Mouse (Mus musculus) heart, postnatal 10 days (tissue): ENCODE results near the gene Rap1a. TPM values are rescaled to one million over a fixed set of nuclear protein-coding genes. Genes with fewer than 3 reads are reported as not detected.

Experiments
- DNase-seq, 2 experiments: peaks; one replicate each; pipeline ENCODE4 v3.0.0; 2021
- intact Hi-C: fragments of 180-260 bp; cut with DNase I; formaldehyde crosslinking; loops from one replicate; pipeline ENCODE4 v1.15.1; 2025
- total RNA-seq, 2 experiments: library from RNA; stranded (reverse); gene quantifications; 2 replicates each; pipeline ENCODE4 v1.2.3; 2021

Gene Rap1a
- total RNA-seq: 100 to 1,000 TPM; 127 to 130 TPM

DNA sequence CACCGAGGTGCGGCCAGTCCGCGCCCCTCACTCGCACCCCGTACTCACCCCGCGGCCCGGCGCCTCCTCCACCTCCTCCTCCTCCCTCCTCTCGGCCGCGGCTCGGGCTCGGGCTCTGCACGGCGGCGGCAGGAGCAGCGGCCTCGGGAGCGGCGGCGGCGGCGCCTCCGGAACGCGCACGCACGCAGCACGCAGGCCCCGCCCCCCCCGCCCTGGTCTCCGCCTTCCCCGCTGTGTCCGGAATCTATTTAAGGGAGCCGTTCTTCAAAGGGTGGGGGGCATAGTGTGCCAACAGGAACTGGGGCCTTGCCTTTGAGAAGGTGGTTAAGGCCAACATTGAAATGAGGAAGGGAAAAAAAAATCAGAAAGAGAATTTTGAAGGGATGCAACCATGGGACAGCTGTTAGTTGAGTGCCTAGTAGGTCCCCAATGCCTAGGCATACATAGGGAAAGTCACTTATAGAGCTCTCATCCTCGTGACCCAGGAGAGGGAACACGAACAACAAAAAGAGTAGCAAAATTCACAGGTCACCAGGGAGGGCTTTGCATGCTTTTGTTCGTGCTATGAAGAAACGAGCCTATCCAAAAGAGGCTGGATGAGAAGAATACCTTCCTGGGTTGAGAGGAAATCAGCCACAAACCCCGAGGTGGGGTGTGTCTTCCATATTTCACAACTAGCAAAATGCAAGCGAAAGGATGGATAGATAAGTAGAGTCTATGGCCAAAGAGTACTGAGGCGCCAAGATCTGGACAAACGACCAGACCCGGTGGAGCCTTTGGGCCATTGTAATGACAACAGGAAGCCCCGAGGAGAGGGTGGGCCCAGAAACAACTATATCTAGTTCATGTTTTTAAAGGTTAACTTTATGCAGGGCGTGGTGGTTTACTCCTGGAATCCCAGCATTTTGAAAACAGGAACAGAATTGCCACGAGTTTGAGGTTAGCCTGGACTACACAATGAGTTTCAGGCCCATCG, at the start of gene Rap1a:
Gene Rap1a, minus strand, starts transcription at position 146 of the 976 bp plus-strand sequence.
- intact Hi-C loops: loop anchor here (2.0 kb wide), 2 partner anchors 23 to 93 kb away; no protein-coding TSS in a partner anchor
- DNase-seq: peak; percentile 81 to 82

DNA sequence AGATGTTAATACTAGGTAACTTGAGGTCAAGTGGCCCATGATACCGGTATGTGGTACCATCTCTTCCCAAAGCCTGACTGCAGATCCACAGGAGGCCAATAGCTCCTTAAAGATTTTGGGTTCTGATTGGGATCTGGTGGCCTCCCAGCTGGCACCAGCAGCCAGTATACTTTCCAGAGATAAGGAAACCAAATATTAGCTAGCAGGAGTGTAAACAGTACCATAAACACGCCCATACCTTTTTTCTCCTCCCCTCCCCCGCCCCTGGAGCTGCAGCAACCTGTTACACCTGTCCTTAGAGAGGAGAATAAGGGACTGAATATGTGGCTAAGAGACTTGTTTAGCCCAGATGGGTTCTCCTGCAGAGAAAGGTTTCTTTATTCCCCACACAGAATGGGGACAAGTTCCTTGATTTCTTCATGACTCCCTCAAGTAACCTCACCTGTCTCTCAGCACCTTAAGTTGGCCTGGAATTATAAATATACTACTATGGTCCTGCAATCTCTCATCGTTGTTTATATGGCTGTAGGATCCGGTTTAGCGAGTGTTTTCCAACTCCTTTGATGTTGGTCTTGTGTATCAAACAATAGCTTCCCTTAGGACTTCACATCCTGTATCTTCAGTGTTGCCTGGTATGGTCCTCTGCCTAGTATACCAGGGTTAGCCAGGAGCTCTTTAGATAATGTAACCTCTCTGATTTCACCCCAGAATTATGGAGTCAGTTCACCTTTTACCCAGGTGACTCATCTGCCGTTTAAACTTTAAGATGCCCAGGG, 45.3 kb upstream of the Rap1a start:
- intact Hi-C loops: no loop called here
- DNase-seq: no peak

DNA sequence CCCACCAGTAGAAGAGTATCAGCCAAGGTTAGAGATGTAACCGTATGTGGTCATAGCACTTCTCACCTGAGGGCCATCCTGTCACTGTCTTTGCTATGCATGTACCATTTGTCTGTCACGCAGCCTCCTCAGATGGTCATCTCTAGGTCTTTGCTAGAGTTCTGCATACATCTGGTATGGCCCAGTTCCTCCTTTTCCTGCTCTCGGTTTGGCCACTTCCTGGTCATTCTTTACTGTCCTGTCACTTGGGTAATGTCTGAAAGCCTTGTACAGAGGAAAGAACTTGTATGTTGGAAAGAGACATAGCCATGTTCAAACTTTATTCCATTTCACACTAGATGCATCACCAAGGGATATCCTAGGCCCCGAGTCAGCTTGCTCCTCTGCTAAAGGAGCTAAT, 38.7 kb upstream of the Rap1a start:
- DNase-seq: no peak
- intact Hi-C loops: no loop called here

DNA sequence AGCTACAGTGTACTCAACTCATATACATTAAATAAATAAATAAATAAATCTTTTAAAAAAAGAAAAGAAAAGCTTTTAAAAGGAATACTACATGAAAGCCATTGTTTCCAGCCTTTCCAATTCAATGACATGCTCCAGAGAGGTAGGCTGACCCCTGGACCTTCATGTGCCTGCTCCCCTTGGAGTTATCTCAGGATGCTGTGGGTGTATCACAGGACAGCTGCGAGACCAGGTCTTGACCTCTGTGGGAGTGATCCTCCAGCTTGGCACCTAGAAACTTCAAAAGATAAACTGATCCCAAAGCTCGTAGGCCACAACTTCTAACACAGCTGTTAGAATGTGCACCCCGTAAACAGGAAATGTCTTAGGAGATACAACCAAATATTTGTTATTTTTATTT, 37.5 kb upstream of the Rap1a start:
- intact Hi-C loops: no loop called here
- no peak for DNase-seq

DNA sequence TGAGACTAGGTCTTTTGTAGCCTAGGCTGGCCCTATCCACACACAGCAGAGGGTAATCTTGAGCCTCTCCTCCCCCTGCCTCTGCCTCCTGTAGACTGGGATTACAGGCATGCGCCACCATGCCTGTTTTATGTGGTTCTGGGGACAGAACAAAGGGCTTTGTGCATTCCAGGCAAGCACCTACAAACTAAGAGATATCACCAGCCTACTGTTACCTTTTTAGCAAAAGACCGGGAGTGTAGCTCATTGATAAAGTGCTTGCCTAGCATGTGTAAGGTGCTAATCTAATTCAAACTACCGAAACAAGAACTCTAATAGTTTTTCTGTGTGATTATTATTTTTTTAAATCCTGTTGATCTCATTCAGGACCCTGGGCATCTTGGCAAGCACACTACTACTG, 35.7 kb upstream of the Rap1a start:
- DNase-seq: no peak
- intact Hi-C loops: no loop called here

DNA sequence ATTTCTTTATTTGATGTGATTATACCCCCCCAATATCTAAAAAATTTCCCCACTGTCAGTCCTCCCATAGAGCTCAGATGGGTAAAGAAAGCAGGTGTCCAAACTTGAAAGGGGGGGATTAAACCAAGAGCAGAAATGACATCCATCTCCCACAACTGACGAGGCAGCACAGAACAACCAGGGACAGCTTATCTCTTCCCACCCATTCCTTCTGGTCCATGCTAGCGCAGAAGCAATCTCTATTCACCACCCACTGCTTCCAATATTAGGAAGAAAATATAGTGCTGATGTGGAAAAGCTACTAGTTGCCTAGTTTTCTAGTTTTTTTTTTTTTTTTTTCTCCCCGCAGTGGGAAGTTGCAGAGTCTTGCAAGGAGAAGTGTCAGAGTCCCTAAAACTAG, 34.7 kb upstream of the Rap1a start:
- intact Hi-C loops: no loop called here
- DNase-seq: no peak

DNA sequence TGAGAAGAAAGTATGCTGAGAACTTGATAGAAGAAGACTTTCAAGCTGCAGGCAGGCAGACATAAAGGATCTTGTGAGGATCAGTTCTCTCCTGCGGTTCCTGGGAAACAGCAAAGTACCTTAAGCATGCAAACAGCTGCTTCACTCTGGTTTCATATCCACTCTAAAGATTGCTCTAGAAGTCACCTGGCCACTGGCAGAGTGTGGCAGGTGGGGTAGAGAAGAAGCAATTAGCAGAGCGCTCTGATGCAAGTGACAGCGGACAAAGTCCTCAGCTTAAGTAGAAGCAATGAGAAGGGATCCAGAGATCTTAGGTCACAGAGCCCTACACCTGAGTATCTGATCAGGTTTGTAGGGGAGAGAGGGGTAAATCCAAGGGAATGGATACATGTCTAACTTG, 30.4 kb upstream of the Rap1a start:
- no peak for DNase-seq
- intact Hi-C loops: no loop called here

DNA sequence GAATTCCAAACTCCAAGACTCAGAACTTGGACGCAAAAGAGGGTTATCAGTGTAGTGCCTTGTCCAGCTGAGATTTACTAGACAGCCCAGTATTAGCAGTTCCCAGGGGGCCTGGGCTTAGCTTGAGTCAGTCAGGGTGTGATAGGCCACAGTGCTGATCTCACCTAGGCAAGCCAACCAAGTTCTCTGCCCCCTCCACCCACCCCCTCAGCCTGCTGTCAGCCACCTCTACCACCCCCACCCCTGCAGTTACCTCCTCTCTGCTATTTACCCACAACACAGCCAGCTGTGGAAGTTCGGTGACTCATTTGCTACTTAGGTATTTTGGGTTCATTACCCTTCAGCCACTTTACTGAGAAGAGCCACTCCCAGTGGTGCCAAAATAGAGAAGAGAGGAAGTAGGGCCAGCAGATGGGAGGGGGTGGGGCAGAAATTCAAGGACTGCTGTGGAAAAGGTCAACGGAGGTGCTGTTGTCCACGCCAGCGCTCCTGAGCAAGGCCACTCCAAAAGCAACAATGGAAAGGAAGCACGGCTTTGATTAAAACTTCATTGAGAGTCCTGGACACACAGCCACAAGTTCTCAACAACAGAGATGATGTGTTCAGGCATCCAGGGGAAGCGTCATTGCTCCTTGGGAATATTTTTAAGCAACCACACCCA, 24.5 kb upstream of the Rap1a start:
- intact Hi-C loops: loop anchor here (2.0 to 5.0 kb wide), 3 partner anchors 25 to 67 kb away; partner anchors contain the start of gene Rap1a
- DNase-seq: peak; percentile 78 to 79

DNA sequence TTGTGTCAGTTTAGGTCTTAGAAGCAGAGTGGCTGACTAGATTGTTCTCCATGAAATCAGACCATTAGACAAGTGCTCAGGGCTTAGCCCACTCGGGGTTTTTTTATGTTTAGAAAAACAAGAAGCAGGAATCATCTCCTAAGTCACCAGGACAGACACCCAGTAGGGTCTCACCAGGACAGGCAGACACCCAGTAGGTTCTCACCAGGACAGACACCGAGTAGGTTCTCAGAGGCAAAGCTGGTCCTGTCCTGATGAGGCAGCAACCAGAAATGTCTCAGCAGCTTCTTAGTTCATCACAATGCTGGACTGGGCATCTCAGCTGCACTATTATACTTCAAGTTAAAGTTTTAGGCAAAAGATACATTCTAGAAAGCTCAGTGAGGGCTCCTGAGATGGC, 23.6 kb upstream of the Rap1a start:
- DNase-seq: no peak
- intact Hi-C loops: loop anchor here (2.0 to 5.0 kb wide), 3 partner anchors 24 to 68 kb away; partner anchors contain the start of gene Rap1a

DNA sequence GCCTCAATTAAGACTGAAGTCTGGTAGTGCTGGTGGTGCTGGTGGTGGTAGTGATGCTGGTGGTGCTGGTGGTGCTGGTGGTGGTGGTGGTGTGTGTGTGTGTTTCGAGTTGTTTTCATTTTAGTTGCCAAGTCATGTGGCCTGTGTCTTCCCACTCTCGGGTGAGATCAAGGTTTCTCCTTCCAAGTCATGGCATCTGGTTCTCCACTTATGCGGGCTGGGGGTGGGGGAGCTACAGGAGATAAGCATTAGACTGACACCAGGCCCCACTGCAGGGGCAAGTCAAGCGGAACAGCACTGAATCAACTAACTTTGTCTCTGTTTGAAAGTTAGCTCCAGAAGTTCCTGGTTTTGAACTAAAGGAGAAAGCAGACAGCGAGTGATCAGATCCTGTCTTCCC, 23.0 kb upstream of the Rap1a start:
- DNase-seq: peak; percentile 31 to 57
- intact Hi-C loops: loop anchor here (2.0 kb wide), 2 partner anchors 23 to 69 kb away; partner anchors contain the start of gene Rap1a

DNA sequence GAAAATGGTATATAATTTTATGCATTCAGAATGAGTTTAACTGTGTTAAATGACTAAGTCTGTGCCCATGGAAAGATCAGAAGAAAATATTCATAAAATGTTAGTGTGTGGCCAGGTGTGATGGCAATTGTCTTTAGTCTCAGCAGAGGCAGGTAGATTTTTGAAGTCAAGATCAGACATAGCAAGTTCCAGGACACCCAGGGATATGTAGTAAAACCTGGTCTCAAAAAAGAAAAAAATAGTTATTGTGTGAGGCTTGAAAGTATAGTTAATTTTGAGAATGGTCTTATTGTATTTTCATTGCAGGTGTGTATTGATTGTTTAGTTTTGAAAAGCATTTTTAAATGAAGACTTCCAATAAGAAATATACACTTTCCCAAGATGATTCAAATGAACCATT, 22.5 kb upstream of the Rap1a start:
- intact Hi-C loops: loop anchor here (2.0 kb wide), 2 partner anchors 23 to 69 kb away; partner anchors contain the start of gene Rap1a
- no peak for DNase-seq

DNA sequence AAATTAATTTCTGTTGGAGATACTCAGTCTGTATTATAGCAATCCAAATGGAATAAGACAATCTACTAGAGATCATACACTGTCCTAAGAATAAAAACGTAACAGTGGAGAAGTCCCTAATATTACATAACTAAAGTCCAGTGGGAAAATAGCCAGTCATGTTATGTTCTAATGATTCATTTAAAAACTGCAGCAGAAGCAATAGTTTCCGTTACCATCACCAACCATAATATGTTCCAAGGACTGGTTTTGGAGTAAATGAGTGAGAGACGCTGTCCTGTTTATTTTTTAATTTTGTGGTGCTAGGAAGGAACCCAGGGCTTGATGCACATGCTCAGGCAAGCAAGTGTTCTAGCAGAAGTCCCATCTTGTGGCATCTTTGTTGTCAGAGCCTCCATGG, 20.4 kb upstream of the Rap1a start:
- intact Hi-C loops: no loop called here
- DNase-seq: no peak

DNA sequence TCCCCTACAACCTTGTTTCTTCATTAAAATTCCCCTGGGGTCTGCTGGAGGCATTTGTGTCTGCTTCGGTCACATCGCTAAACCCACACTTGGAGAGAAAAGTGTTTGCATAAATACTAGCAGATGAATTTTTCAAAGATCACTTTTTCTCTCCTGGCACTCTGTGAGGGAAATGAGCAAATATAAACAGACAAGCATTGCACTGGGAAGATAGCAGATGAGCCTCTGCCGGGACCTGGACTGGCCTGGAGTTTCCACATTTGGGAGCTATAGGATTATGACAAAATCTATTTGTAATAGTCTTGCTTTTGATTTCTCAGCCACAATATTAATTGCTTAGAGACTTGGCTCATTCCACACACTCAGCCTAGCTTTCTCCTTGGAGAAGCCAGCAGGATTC, 19.1 kb upstream of the Rap1a start:
- intact Hi-C loops: no loop called here
- DNase-seq: no peak

DNA sequence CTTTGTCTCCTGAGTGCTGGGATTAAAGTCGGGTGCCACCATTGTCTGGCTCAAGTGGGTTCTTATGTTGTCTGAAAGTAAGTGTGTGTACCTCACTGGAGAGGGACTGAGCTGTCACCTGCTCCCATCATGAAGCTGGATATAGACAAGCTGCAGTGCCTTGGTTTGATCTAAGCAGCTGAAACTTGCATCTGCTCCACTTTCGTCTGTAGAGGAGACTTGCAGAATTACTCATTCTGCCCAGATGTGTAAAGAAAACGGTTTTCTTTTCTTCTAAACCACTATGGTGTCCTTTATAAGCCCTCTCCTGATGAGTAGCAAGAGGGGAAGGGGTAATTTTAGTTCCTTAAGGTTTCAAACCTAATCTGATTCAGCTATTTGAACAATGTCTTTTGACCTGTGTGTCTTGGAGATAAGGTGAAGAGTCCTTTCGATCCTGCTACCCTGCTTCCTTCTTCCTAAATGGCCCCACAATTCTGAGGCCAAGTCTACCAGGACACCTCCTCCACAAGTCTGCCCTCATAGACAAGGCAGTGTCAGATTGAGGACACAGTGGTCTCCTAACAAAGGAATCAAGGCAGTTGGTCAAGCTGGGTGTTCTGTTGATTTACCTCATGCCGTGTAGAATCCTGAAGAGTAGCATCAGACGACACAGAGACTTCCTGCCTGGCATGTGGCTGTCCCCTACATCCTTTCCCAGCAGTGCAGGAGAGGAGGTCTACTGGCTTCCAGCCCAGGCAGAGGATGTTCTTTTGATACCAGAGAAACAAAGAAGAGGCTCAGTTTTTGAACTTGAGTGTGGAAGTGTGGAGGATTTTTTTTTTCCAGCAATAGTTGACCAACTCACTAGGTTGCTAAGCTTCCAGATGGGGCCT, 17.2 kb upstream of the Rap1a start:
- peak; percentile 40 to 43 for DNase-seq
- intact Hi-C loops: no loop called here

DNA sequence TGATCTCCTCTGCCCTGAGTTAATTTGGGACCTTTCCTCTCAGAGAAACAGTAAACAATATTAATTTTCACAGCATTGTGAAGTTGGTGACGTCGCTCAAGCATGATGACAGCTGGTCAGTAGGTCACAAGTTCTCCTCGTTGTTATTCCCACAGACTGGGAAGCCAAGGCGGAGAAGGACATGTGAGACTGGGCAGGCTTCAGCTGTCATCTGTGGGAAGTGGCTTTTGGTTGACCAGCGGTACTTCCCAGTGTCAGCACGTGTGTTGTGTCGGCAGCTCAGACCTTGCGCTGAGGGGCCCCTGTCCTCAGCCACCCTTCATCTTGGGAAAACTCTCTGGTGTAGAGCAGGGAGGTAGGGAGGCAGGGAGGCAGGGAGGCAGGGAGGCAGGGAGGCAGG, 15.0 kb upstream of the Rap1a start:
- intact Hi-C loops: no loop called here
- DNase-seq: peak; percentile 47 to 56

DNA sequence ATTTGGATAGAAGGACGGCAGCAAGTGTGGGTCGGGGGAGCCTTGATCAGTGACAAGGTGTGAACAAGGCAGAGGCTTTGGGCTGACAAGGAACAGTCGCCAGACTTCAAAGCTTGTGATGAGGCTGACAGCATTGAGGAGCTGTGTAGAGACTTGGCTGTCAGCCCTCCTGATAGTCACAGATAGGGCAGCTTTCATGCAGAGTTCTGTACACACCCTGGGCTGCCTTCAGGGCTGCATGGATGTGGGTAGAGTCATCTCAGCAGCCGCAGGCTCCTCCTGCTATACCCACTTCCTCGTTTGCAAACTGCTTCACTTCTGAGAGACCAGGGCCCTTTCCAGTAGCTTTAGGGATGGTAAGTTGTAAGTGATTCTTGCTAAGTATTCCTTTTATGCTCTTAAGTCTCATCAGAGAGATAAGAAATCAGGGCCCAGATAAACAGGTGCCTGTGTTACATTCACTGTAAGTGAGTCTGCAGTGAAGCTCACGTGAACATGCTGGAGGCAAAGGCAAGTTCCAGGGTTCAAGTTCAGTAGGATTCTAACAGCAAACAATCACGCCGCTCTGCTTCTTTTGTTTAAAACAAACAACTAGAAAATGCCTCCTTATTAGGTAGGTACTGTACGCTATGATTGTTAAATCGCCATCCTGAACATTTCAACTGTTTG, 14.2 kb upstream of the Rap1a start:
- DNase-seq: peak; percentile 22 to 34
- intact Hi-C loops: no loop called here

DNA sequence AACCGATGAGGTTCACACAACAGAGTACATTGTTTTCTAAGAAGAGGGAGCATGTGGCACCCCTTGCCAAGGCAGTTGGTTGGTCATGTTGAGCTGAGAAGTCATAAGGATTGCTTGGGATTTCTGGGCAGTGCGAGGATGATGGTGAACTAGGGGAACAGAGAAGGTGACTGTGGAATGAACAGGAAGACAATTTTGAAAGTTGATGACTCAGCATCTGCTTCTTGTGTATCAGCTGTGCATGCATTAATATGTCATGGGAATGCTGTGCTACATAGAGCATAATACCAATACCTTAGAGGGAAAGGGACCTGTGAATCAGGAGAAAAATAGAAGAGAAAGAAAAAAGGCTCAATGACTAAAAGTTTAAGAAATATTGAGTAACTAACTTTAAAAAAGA, 10.0 kb upstream of the Rap1a start:
- intact Hi-C loops: no loop called here
- no peak for DNase-seq

DNA sequence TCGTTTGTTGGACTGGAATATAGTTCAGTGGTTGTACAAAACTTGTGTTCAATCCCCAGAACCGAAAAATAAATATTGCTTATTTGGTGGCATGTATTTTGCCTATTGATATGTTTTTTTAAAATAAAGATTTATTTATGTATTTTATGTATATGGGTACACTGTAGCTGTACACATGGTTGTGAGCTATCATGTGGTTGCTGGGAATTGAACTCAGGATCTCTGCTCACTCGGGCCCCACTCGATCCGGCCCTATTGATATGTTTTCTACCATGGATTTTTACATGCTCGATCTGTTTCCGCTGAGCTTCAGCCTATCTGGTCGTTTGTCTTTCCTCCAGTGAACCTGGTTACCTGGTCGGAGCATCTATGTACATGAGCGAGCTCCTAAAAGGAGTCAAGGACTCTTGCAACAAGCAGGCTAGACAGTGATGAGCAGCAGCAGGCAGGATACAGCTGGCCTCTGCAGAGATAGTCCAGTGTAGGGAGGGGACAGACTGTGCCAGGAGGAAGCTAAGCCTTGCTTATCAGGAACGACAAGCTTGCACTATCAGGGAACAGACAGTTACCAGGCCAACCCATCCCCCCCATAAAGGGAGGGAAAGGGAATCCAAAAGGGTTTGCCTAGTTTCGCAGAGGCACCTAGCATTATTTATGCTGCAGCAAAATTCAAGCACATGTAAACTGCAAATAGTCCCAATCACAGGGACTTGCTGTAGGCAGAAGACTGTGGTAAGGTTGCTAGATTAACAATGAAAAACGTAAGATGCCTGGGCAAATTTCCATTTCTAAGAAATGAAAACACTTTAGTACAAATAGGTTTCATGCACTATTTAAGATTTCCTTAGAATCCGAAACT, 7.3 kb upstream of the Rap1a start:
- intact Hi-C loops: no loop called here
- peak in 1 of 2 experiments; percentile 20 for DNase-seq
